Mouse (Mus musculus) spleen, embryonic (tissue): ENCODE measurements around the gene Slc2a1.

Source experiments
- CTCF ChIA-PET: fragments of 350-600 bp; sonication (Branson Sonifier 250); formaldehyde crosslinking; loops from one replicate; lab custom pipeline; 2022; lab: Charles Lee

Gene Slc2a1

DNA sequence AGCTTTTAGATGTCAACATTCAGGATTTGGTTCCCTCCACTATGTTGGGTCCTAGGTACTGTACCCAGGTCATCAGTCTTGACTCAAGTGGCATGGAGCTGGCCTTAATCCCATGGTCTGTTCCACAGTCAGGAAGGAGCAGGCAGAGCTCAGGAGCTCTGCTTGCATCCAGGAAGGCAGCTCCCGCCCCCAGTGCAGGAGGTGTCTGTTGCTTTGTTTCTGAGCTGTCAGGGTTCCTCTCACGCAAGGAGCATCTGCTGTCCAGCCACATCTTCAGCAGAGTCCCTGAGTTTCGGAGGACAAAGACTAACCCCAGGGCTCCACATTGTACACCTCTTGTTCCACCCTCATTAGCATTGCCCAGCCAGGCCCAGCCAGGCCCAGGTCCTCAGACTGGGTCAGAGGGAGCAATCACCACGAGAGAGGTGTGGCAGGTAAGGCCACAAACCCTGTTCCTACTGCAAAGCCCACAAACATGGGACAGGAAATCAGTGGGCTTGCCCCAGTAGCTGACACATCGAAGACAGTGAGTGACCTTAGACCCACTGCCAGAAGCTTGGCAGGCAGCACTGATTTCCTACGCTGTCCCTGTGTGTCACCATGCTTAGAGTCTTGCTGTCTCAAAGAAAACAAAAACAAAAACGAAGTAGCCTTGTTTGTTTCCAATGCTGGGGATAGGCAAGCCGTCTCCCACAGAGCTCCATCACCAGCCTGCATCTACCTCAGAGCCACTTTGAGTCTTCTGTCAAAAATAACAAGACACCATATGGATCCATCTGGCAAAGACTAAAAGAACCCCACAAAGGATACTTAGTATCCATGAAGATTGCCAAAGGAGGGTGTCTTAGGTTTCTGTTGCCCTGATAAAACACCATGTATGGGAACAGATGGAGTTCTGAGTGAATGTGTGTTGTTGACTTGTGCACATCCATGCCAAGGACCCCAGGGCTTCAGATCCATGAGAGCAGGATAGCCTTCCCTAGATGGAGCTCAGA, 10.0 kb upstream of the Slc2a1 start:
- CTCF ChIA-PET, result no interaction called here

GRCm38 (mm10) chr4:119101392-119101791, 7.1 kb upstream of the Slc2a1 start:
- CTCF ChIA-PET, result interaction anchor here (0.7 kb wide), 1 partner anchor 51 kb away, joined by 4 read pairs; no protein-coding TSS in a partner anchor

DNA sequence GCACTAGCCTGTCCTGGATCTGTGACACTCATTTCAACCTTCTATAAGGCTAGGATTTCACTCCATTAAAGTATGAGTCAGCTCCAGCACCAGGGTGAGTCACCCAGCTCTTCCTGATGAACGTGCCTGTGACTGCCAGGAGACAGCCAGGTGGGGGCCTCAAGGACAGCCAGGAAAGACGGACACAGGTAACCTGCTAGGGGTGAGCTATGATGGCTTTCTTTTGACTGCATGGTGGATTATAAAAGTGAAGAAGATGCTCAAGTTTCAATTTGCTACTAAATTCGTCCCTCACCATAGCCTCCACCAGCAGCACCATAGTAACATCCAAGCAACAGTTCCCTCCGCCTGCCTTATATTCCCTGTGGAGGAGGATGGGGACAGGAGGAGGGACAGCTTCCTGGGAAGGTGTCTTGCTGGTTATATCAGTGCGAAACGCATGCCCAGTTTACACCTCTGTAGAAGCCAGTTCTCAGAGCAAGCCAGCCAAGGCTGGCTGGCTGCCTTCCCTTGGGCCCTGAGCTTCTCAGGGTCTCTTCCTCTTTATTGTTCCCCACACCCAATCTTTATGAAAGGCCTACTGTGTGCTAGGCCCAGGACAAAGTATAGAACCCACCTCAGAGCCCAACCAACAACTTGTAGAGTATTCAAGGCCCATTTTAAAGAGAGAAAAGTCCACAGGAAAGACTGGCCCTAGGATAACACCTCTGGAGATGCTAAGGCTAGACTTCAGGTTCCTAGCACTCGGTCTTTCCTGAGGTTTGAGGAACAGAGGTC, 6.0 kb upstream of the Slc2a1 start:
- CTCF ChIA-PET, result interaction anchor here (0.6 kb wide), 1 partner anchor 121 kb away, joined by 3 read pairs; no protein-coding TSS in a partner anchor

DNA sequence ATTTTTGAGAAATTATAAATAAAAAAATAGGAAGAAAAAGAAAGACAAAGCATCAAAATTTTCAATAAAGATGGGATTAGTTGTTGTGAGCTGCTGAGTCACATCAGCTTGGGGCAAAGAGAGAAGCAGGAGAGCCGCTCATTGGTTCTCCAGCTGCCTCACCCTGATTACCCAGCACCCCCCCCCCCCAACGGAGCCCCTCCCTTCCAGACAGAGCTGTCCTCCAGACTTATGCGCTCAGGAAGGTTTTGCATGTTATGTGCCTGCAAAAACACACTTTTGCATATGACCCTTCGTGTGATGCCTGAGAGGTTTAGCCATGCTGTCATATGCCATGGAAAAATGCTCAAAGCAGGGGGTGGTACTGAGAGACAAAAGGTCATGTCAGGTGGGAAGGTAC, 3.7 kb upstream of the Slc2a1 start:
- CTCF ChIA-PET, result interaction anchor here (0.6 kb wide), 2 partner anchors 14 to 807 kb away, joined by 3 read pairs; no protein-coding TSS in a partner anchor

- CTCF ChIA-PET, result interaction anchor here (0.6 kb wide), 1 partner anchor 34 kb away, joined by 3 read pairs; no protein-coding TSS in a partner anchor
These were observed 2.8 kb upstream of the Slc2a1 start for GRCm38 (mm10) chr4:119105704-119106103.

DNA sequence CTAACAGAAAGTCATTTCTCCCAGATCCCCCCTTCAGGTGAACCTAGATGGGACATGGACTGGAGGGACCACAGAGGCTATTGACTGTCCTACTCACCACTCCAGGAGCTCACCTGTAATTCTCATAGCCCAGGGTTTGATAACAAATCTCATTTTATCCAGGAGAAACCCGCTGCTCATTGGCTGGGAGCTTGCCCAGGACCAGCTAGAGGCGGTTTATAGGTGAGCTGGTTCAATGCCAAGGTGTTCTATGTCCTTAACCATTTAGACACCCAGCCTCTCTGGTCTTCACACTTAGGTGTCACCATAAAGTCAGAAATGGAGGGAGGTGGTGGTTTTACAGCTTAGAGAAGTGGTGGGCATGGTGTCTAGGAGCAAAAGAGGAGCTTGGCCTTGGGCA, 644 bp upstream of the Slc2a1 start:
- CTCF ChIA-PET, result interaction anchor here (1.2 kb wide), 1 partner anchor 110 kb away, joined by 3 read pairs; no protein-coding TSS in a partner anchor

- CTCF ChIA-PET, result interaction anchor here (0.6 kb wide), 1 partner anchor 17 kb away, joined by 6 read pairs; no protein-coding TSS in a partner anchor
These were observed 1.1 kb downstream of the Slc2a1 start for GRCm38 (mm10) chr4:119109640-119110039.

GRCm38 (mm10) chr4:119110512-119110911, 2.0 kb downstream of the Slc2a1 start:
- CTCF ChIA-PET, result interaction anchor here (1.2 kb wide), 1 partner anchor 108 kb away, joined by 3 read pairs; no protein-coding TSS in a partner anchor

- CTCF ChIA-PET, result interaction anchor here (1.2 kb wide), 1 partner anchor 109 kb away, joined by 3 read pairs; no protein-coding TSS in a partner anchor
These were observed 2.9 kb downstream of the Slc2a1 start for GRCm38 (mm10) chr4:119111410-119111809.

DNA sequence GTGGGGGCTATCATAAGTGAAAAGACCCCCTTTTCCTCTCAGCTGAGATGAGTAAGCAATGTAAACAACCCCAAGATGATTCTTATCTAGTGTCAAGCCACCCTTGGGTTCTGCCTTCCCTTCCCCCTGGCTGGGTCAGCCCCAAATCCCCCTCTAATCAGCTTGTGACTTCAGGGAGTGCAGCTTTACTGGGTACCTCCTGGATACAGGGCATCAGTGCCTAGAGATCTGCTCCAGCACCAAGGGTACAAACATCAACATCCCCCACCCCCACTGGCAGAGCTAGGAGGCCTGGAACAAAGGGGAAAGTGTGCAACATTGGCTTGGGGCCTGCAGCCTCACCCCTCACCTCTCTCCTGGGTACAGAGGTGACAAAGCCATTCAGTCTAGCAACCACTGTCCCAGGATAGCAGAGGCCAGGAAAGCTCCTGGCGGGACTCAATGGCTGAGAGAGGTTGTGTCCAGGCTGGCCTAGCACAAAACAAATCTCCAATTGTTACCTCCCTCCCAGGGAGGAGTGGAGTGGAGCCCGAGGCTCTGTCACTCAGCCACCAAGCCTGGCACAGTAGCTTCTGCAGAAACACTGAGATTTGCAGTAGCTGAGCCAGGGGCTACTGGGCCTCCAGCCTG, 3.9 kb downstream of the Slc2a1 start:
- CTCF ChIA-PET, result no interaction called here

DNA sequence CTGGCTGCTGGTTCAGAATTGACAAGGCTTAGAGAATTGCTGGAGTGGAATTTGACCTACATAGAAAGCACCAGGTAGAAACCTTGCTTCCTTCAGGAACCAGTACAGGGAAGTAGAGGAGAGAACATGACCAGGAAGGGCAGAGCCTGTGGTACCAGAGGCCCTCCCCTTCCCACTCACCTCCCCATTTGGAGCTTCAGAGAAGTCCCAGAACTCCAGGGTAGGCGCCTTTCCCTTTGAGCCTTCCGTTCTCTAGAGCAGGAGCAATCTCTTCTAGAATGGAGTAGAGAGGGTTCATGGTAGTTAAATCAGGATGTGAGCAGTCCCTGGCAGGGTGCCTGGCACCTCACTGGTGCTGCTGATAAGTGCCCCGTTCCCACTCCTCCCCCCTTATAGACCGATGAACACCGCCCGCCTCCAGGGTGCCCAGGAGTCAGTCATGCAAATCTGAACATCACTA, 7.1 kb downstream of the Slc2a1 start:
- CTCF ChIA-PET, result no interaction called here

DNA sequence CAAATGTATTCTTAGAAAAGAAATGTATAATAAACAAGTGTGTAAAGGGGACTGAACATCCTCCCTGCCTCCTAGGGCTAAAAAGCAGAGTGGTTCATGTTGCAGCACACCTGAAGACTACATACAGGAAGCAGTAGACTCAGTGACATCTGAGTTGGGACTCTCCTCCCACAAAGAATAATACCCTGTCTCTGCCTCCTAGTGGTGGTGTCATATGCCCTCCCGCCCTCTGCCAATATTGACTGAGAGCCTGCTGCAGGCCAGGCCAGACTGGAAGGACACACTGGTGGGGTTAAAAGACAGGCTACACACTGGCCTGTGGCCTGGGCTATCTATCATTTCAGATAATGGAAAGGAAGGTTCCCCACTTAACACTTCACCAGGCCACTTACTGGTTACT, 7.8 kb downstream of the Slc2a1 start:
- CTCF ChIA-PET, result no interaction called here

GRCm38 (mm10) chr4:119117571-119117970, 9.1 kb downstream of the Slc2a1 start:
- CTCF ChIA-PET, result no interaction called here

DNA sequence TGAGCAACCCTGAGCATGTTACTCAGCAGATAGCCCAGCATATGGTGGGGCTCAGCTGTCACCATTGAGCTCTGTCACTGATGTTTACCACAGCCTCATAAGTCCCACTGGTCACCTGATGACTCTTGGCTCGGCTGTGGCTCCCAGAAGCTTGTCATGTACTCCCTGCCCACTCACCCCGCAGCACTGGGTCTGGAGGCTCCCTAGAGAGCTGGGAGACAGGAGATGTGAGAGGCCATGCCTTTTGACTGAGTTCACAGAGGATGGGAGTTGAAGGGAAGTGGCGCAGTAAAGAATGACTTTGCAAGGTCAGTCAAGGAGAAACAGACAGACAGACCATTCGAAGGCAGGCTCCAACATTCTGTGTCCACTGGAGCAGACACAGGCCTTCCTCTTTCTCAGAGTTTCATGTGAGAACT, 10.2 kb downstream of the Slc2a1 start:
- CTCF ChIA-PET, result interaction anchor here (0.6 kb wide), 2 partner anchors 14 to 500 kb away, joined by 3 read pairs; no protein-coding TSS in a partner anchor

DNA sequence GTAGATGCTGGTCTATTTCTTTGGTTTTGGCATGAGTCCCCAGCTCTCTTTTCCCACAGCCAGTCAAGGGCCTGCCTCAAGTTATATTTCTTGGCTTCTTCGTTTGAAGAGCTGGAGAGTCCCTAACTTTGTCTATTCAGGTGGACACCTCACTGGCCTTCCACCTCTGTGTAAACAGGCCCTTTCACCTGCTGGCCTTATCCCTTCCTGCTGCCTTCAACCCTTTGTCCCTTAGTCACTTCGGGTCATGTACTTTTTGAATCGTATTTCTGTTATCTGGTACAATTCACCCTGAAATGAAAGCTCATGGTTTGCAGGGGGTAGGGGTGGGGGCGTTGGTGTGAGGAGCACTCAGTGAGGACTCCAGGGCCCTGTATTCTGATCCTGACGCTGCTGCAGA, 10.8 kb downstream of the Slc2a1 start:
- CTCF ChIA-PET, result interaction anchor here (0.6 kb wide), 2 partner anchors 15 to 32 kb away, joined by 3 read pairs; no protein-coding TSS in a partner anchor

DNA sequence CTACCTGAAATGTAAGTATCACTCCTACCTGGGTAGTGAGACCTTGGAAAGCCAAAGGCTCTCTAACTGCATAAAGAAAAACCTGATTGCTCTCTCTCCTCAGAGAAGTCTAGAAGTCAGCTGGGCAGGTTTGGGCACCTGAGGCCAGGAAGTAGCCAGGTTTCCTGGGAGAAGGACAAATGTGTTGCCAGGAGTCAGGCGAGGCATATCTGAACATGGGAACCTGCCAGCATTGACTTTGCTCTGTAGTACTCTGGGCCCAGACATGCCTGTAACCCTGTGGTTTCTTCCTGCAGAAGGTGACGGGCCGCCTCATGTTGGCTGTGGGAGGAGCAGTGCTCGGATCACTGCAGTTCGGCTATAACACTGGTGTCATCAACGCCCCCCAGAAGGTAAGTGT, 11.6 kb downstream of the Slc2a1 start:
- CTCF ChIA-PET, result interaction anchor here (0.6 kb wide), 1 partner anchor 32 kb away, joined by 3 read pairs; no protein-coding TSS in a partner anchor

DNA sequence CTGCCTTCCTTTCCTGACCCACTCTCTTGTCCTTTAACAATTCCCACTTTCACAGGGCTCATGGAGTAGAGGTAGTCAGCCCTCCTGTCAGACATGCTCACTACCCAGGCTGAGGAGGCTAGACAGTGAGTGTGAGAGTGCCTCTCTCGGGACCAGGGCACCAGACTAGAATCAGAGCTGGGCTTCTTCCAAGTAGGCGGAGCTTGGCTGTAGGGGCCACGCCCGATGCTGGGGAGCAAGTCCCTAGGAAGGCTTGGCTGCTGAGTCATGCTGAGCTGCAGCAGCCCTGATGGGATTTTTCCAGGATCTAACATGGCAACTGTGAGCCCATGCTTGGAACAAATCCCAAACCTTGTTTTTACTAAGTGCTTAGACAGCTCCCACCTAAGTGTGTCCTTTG, 12.7 kb downstream of the Slc2a1 start:
- CTCF ChIA-PET, result no interaction called here

- CTCF ChIA-PET, result interaction anchor here (0.9 kb wide), 1 partner anchor 54 kb away, joined by 3 read pairs; no protein-coding TSS in a partner anchor
These were observed 16.3 kb downstream of the Slc2a1 start for GRCm38 (mm10) chr4:119124771-119125273.

DNA sequence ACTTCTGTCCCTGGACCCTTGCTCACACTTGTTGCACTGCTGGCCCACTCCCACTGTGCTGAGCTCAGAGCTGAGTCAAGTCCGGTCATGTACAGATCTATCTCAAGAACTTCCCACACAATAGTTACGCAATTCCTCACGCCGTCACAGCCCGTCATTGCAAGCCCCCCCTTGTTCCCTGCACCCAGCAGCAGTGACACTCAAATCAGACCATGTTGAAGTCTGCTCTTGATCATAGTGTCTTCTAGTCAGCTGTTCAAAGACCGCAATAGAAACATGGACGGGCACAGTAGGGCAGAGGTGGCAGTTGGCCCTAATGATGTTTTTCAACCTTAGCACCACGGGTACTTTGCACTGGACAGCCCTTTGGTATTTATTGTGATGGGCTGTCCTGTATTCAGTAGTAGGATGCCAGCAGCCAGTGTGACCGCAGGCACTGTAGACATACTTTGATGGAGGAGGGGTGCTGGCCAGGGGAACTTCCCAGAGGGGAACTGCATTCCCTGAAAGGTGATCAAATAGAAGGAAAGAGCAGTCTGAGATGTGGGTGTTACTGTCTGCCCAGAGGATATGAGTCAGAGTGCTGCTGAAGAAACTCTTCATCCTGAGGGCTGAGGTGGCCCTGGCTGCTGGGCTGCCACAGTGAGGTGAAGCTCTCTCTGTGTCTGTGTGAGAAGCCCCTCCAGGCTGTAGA, 17.2 kb downstream of the Slc2a1 start:
- CTCF ChIA-PET, result no interaction called here

DNA sequence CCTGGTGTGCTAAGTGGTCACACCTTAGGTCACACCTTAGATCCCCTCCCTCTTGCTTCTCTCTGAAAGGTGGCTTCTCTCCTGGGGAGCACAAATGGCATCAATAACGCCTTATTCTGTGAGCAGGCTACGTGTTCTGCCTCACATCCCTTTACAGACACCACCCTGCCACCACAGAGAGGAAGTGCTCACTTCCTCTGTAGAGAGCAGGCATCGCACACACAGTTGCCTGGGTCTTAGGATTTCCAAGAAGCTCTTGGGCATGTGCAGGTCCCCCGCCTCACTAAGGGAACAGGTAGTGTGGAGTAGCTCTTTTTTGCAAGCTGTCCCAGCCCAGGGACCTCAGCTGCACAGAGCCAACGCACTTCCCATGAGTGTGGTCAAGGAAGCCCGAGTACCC, 18.7 kb downstream of the Slc2a1 start:
- CTCF ChIA-PET, result no interaction called here
